Mouse (Mus musculus): ENCODE data around the gene Kcnh3. TPM values are rescaled to one million over a fixed set of nuclear protein-coding genes. Genes with fewer than 3 reads are reported as not detected.

The Kcnh3 gene
- polyA plus RNA-seq (2021; fragmentation: Nextera tagmentation), result 7.4 and 7.7 TPM in 2 replicates
- long read RNA-seq, experiment 1, partial matches to known transcripts, result 13 of 26 reads
- long read RNA-seq, experiment 1, other reads (novel, unspliced or antisense), result 13 of 26 reads
- long read RNA-seq, experiment 2, partial matches to known transcripts, result 31 of 38 reads
- long read RNA-seq, experiment 2, other reads (novel, unspliced or antisense), result 6 of 38 reads

DNA sequence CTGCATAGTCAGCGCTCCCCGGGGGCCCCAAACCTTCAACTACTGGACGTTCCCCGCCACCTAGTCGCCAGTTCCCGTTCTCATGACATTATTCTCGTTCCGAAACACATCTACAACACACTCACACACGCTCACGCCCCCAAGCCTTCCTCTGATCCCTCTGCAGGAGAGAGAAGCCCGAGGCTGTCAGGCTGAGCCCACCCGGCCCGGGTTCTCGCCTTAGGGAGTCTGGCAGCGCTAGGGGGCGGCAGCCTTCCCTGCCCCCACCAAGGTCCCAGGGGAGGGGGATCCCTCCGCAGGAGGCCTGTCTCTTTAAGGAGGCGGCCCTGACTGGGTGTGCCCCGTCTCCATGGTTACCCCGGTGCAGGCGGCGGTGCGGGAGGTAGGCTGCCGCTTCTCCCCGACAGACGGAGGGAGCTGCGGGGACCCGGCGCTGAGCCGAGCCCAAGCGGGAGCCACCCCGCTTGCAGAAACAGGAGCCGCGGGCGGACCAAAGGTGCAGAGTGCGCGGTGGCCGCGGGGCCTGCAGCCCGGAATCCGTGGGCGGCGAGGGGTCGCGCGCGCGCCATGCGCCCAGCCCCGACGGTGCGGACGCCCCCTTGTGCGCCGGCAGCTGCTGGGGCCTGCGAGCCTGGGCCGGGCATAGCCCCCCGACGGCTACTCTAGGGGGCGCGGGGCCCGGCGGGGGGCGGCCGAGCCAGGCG lies at the start of gene Kcnh3:
TSS of gene Kcnh3 (plus strand) at position 654 of the 704 bp plus-strand sequence.

DNA sequence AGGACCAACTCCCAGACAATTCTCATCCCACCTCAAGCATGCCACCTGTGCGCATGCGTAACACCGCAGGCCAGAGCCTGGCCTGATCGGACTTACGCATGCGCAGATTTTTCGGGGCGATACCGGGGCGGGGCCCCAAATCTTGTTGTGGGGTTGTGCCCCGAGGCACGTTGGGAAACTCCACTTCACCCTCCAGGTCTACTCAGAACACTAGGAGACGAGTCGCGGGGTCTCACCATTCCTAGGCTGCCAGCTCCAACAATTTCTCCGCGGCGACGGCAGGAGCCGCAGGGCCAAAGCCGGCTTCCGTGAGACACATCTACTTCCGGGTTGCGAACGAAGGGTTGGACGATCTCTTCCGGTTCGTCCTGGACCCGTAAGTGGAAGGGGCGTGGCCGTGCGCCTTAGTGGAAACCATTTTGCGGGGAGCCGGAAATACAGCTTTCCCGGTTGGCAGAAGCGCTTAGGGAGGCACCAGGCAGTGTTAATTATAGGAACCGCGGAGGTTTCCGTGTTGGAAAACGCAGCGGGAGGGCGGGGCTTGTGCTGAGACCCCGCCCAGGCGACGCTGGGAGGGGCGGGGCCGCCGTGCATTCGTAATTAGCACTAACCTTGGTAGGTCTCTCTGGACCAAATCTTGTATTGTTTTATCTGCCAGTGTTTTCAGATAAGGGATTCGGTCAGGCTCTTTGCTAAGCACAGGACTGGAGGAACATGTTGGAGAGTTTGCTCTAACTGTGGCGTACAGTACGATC lies 27.1 kb downstream of the Kcnh3 start, which contains the start of gene Mcrs1:
TSS of gene Mcrs1 (minus strand) at position 336 of the 755 bp plus-strand sequence.

Other genes with a start within 250 kb of the Kcnh3 start
- 2.4 and 6.3 TPM in 2 replicates for gene Tuba1c, start 195.0 kb upstream of the Kcnh3 start, polyA plus RNA-seq (2021; fragmentation: Nextera tagmentation)
- gene Prph, start 169.7 kb upstream of the Kcnh3 start, polyA plus RNA-seq (2021; fragmentation: Nextera tagmentation), result 2.1 and 3.3 TPM in 2 replicates
- gene Troap, start 150.3 kb upstream of the Kcnh3 start, polyA plus RNA-seq (2021; fragmentation: Nextera tagmentation), result 0.11 and 0.14 TPM in 2 replicates
- gene C1ql4, start 137.0 kb upstream of the Kcnh3 start, polyA plus RNA-seq (2021; fragmentation: Nextera tagmentation), result not detected in 2 replicates
- not detected in 2 replicates for gene Dnajc22, start 131.7 kb upstream of the Kcnh3 start, polyA plus RNA-seq (2021; fragmentation: Nextera tagmentation)
- 5.3 and 5.5 TPM in 2 replicates for gene Spats2, start 98.9 kb upstream of the Kcnh3 start, polyA plus RNA-seq (2021; fragmentation: Nextera tagmentation)
- 118 and 134 TPM in 2 replicates for gene Mcrs1, start 27.1 kb downstream of the Kcnh3 start, polyA plus RNA-seq (2021; fragmentation: Nextera tagmentation)
- gene Prpf40b, start 70.2 kb downstream of the Kcnh3 start, polyA plus RNA-seq (2021; fragmentation: Nextera tagmentation), result 14.4 and 35.4 TPM in 2 replicates
- gene Fam186b, start 71.0 kb downstream of the Kcnh3 start, polyA plus RNA-seq (2021; fragmentation: Nextera tagmentation), result 0.20 and 0.51 TPM in 2 replicates
- 0.44 and 0.49 TPM in 2 replicates for gene Fmnl3, start 145.6 kb downstream of the Kcnh3 start, polyA plus RNA-seq (2021; fragmentation: Nextera tagmentation)
- 160 and 199 TPM in 2 replicates for gene Tmbim6, start 168.0 kb downstream of the Kcnh3 start, polyA plus RNA-seq (2021; fragmentation: Nextera tagmentation)
- gene Nckap5l, start 232.9 kb downstream of the Kcnh3 start, polyA plus RNA-seq (2021; fragmentation: Nextera tagmentation), result 1.2 and 1.6 TPM in 2 replicates
- gene Bcdin3d, start 249.9 kb downstream of the Kcnh3 start, polyA plus RNA-seq (2021; fragmentation: Nextera tagmentation), result 7.6 and 7.8 TPM in 2 replicates

Measured in layer of hippocampus, adult 6 months (tissue).